ENCODE assay signal across 7 mouse cellular contexts in the genomic region with DNA sequence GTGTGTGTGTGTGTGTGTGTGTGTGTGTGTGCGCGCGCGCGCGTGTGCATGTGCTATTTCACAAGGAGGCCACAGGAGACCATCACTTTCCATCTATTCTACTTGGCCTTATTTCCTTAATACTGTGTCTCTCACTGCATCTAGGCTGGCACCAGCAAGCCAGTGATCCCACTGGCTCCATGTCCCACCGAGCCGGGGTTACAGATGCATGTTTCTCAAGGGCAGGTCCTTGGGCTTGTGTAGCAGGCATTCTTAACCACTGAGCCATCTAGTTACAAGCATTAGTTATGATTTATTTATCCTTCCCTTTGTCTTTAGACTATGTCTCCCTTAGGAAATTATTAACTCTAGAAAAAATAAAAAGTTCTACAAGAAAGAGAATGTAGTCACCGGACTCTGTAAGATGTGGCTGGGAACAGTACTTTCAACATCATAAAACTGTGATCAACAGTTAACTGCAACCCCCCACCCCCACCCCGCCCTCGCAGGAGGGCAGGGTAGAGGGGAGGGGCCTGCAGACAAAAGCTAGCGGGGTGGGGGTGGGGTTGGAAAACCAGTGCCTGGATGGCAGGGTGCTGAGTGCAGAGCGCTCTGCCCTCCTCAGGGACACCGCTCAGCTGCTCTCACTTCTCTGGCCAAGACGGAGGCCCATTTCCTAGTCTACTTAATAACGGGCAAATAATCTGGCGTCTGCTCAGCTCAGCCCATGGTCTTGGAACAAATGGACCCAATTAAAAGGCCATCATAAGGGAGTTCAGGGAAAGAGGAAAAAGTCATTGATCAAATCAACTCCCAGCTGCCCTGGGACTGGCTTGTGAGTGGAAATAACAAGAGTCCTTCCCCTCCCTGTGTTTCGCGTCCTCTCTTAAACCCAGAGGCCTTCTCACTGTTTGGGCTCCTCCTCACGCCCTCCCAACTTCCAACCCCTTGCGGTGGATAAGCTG. TPM values are rescaled to one million over a fixed set of nuclear protein-coding genes. Genes with fewer than 3 reads are reported as not detected.
DNase-seq lines count a peak whose midpoint lies in the region; ATAC-seq and TF ChIP-seq lines count a peak whose summit lies in the region.

No protein-coding gene starts in this region.

- TF ChIP-seq POLR2A in testis, adult 2 months (IDR thresholded peaks at IDR 0.05; ENCODE audit: control insufficient read depth, low read depth, low read length) = peak; percentile 52; the same call in 1 of the 2 replicates
- no peak for TF ChIP-seq POLR2A in cerebellum, adult 2 months (IDR thresholded peaks at IDR 0.05; ENCODE audit: borderline replicate concordance, insufficient read depth, low read length)

- TF ChIP-seq CTCF in testis, adult 2 months (IDR thresholded peaks at IDR 0.05; ENCODE audit: control insufficient read depth, insufficient read depth, insufficient replicate concordance, low read depth, low read length) = no peak
- no peak for TF ChIP-seq CTCF in heart, postnatal 0 days (IDR thresholded peaks at IDR 0.05; ENCODE audit: low read depth)
- TF ChIP-seq CTCF in cerebellum, adult 2 months (IDR thresholded peaks at IDR 0.05; ENCODE audit: borderline replicate concordance, insufficient read depth, low read depth, low read length) = no peak

- H3K9me3 ChIP-seq in heart, postnatal 0 days (replicated peaks; ENCODE audit: control insufficient read depth, low read length) = no peaks in the 10 kb centered on the region
- no peaks in the 10 kb centered on the region for H3K9me3 ChIP-seq in limb, embryonic 13.5 days

- WGBS in heart, postnatal 0 days = 51% methylated on average over 21 of the region's 21 CpGs
- 29% methylated on average over 21 of the region's 21 CpGs for WGBS in limb, embryonic 13.5 days
- WGBS in cerebellum, adult 2 months = 54% methylated on average over 21 of the region's 21 CpGs

- H3K9ac ChIP-seq in heart, postnatal 0 days (replicated peaks; ENCODE audit: low read depth, low read length) = no peak overlapping the region
- peak overlapping the region; percentile 31; the same call in 1 of the 2 replicates for H3K9ac ChIP-seq in limb, embryonic 13.5 days

- H3K27me3 ChIP-seq in testis, adult 2 months (ENCODE audit: control insufficient read depth, insufficient read depth, low read length) = no peaks in the 10 kb centered on the region
- H3K27me3 ChIP-seq in heart, postnatal 0 days (ENCODE audit: control insufficient read depth, insufficient read depth, low read length) = no peaks in the 10 kb centered on the region
- H3K27me3 ChIP-seq in limb, embryonic 13.5 days = no peaks in the 10 kb centered on the region
- no peaks in the 10 kb centered on the region for H3K27me3 ChIP-seq in cerebellum, adult 2 months (ENCODE audit: control insufficient read depth, insufficient read depth, low read length)

- H3K4me1 ChIP-seq in testis, adult 2 months (ENCODE audit: control insufficient read depth, insufficient read depth, low read length) = peaks cover 13% of the 10 kb centered on the region
- peaks cover 6% of the 10 kb centered on the region; the same call in 1 of the 2 replicates for H3K4me1 ChIP-seq in heart, postnatal 0 days (ENCODE audit: control insufficient read depth, insufficient read depth)
- peaks cover 17% of the 10 kb centered on the region for H3K4me1 ChIP-seq in limb, embryonic 13.5 days
- no peaks in the 10 kb centered on the region for H3K4me1 ChIP-seq in cerebellum, adult 2 months (ENCODE audit: control insufficient read depth, insufficient read depth, low read length)

- H3K27ac ChIP-seq in testis, adult 2 months (ENCODE audit: control insufficient read depth, insufficient read depth, low read depth, low read length) = peak overlapping the region; percentile 81
- 0 out of 2 replicates have a peak overlapping the region, but pooled peaks have one; percentile 10 for H3K27ac ChIP-seq in heart, postnatal 0 days (ENCODE audit: low read depth)
- peak overlapping the region; percentile 70 for H3K27ac ChIP-seq in limb, embryonic 13.5 days
- H3K27ac ChIP-seq in cerebellum, adult 2 months (ENCODE audit: insufficient read depth, low read length) = no peak overlapping the region

- H3K4me2 ChIP-seq in heart, postnatal 0 days (ENCODE audit: low read depth, low read length) = no peak overlapping the region
- H3K4me2 ChIP-seq in limb, embryonic 13.5 days (replicated peaks) = peak overlapping the region; percentile 45

- peak overlapping the region; percentile 66 for H3K4me3 ChIP-seq in testis, adult 2 months (ENCODE audit: control insufficient read depth, low read depth, low read length)
- no peak overlapping the region for H3K4me3 ChIP-seq in heart, postnatal 0 days (ENCODE audit: low read depth, low read length)
- 0 out of 2 replicates have a peak overlapping the region, but pooled peaks have one; percentile 7 for H3K4me3 ChIP-seq in limb, embryonic 13.5 days
- H3K4me3 ChIP-seq in cerebellum, adult 2 months (replicated peaks; ENCODE audit: insufficient read depth, low read depth, low read length) = no peak overlapping the region

- no peaks in the 10 kb centered on the region for H3K36me3 ChIP-seq in testis, adult 2 months (ENCODE audit: control insufficient read depth, insufficient read depth, low read length)
- no peaks in the 10 kb centered on the region for H3K36me3 ChIP-seq in heart, postnatal 0 days (replicated peaks; ENCODE audit: control insufficient read depth, insufficient read depth, low read length)
- H3K36me3 ChIP-seq in limb, embryonic 13.5 days = no peaks in the 10 kb centered on the region

- TF ChIP-seq EP300 in heart, postnatal 0 days (IDR thresholded peaks at IDR 0.05; ENCODE audit: low read depth) = no peak

- peak; percentile 16; the same call in 1 of the 2 replicates for ATAC-seq in heart, postnatal 0 days (ENCODE audit: insufficient read depth, low read depth)
- ATAC-seq in limb, embryonic 13.5 days (ENCODE audit: low FRiP score, low read depth) = peak; percentile 29; the same call in 1 of the 2 replicates

- DNase-seq in testis, postnatal 10 days (ENCODE audit: low spot score) = no peak
- DNase-seq in heart, postnatal 0 days (ENCODE audit: low spot score) = no peak
- DNase-seq in neural tube, embryonic 10.5 days (ENCODE audit: extremely low spot score, low spot score) = peak; percentile 52
- DNase-seq in cerebellum, adult 11 months = no peak
- no peak for DNase-seq in cerebellum, adult 2 months

RNA-seq across cellular contexts. Expression of a gene that starts 10.3 kb away (rescaled TPM):
- 2.1 and 2.9 TPM in 2 replicates for polyA plus RNA-seq in testis, adult 2 months (2012; rRNA removed)
- 1.0 and 4.5 TPM in 2 replicates for total RNA-seq in heart, postnatal 0 days (2014; rRNA removed; ENCODE audit: low replicate concordance)
- 3.5 and 3.9 TPM in 2 replicates for polyA plus RNA-seq in heart, postnatal 0 days (2015; fragmentation: Nextera tagmentation; extraction: Ambion mirVana)
- 4.7 and 5.6 TPM in 2 replicates for polyA plus RNA-seq in limb, embryonic 13.5 days (2015; fragmentation: Nextera tagmentation; extraction: Ambion mirVana)
- 1.1 and 1.3 TPM in 2 replicates for polyA plus RNA-seq in cerebellum, adult 2 months (2012; rRNA removed)

RNA-seq across cellular contexts. Expression of a gene that starts 27.9 kb away (rescaled TPM):
- 2.3 and 3.5 TPM in 2 replicates for polyA plus RNA-seq in testis, adult 2 months (2012; rRNA removed)
- 8.0 and 12.9 TPM in 2 replicates for total RNA-seq in heart, postnatal 0 days (2014; rRNA removed; ENCODE audit: low replicate concordance)
- polyA plus RNA-seq in heart, postnatal 0 days (2015; fragmentation: Nextera tagmentation; extraction: Ambion mirVana) = 3.0 and 3.8 TPM in 2 replicates
- polyA plus RNA-seq in limb, embryonic 13.5 days (2015; fragmentation: Nextera tagmentation; extraction: Ambion mirVana) = 1.3 and 1.4 TPM in 2 replicates
- polyA plus RNA-seq in cerebellum, adult 2 months (2012; rRNA removed) = 0.75 and 0.76 TPM in 2 replicates

RNA-seq across cellular contexts. Expression of a gene that starts 52.8 kb away (rescaled TPM):
- 2.8 and 3.0 TPM in 2 replicates for polyA plus RNA-seq in testis, adult 2 months (2012; rRNA removed)
- total RNA-seq in heart, postnatal 0 days (2014; rRNA removed; ENCODE audit: low replicate concordance) = 28.4 and 42.3 TPM in 2 replicates
- polyA plus RNA-seq in heart, postnatal 0 days (2015; fragmentation: Nextera tagmentation; extraction: Ambion mirVana) = 2.6 and 2.8 TPM in 2 replicates
- 7.9 and 8.0 TPM in 2 replicates for polyA plus RNA-seq in limb, embryonic 13.5 days (2015; fragmentation: Nextera tagmentation; extraction: Ambion mirVana)
- 70.0 and 71.4 TPM in 2 replicates for polyA plus RNA-seq in cerebellum, adult 2 months (2012; rRNA removed)

Comparison
In these comparisons a context has a peak if more than half of its experiments do, and no peak if none do; other contexts are left out.
1. H3K4me3 ChIP-seq: peak in testis, adult 2 months (single experiment) and limb, embryonic 13.5 days (single experiment); none in heart, postnatal 0 days (single experiment) and cerebellum, adult 2 months (single experiment).